Mouse (Mus musculus) C2C12 (cell line): Measurements from ENCODE around the gene 2810004N23Rik.

Source experiments
- CEBPB ChIP-seq: IDR thresholded peaks from one replicate; pipeline ENCODE4 v1.6.1; 2011; ENCODE audit warnings: low read depth, mild to moderate bottlenecking, control low read depth, moderate library complexity
- CTCF ChIP-seq: IDR thresholded peaks from one replicate; pipeline ENCODE4 v1.5.1; 2011; ENCODE audit not compliant: control insufficient read depth, insufficient read depth, insufficient read length
- FOSL1 ChIP-seq: IDR thresholded peaks from one replicate; pipeline ENCODE4 v1.8.0; 2011; ENCODE audit warnings: mild to moderate bottlenecking, low read length; ENCODE audit not compliant: poor library complexity, insufficient read depth, severe bottlenecking
- MAX ChIP-seq: IDR thresholded peaks from one replicate; pipeline ENCODE4 v1.6.1; 2011; ENCODE audit warnings: mild to moderate bottlenecking, control low read depth
- MYOD1 ChIP-seq: IDR thresholded peaks from one replicate; pipeline ENCODE4 v1.6.1; 2011; ENCODE audit warnings: low read depth; ENCODE audit not compliant: control insufficient read depth, insufficient read length
- MYOG ChIP-seq: IDR thresholded peaks from one replicate; pipeline ENCODE4 v1.6.1; 2011; ENCODE audit not compliant: control insufficient read depth, insufficient read length; ENCODE audit errors: extremely low read depth
- USF1 ChIP-seq: IDR thresholded peaks from one replicate; pipeline ENCODE4 v1.6.1; 2011; ENCODE audit warnings: low read depth, mild to moderate bottlenecking, control low read depth, moderate library complexity

GRCm38 (mm10) chr8:124813326-124813725 is 49.6 kb downstream of the 2810004N23Rik start:
- TF ChIP-seq CTCF (no peak), CEBPB (no peak), USF1 (no peak), MAX (no peak), MYOD1 (no peak), MYOG (no peak), FOSL1 (no peak)
